Comparison of ENCODE assay signal across 23 mouse cellular contexts in genomic region chr17:13124241-13124640, GRCm38 (mm10). TPM values are rescaled to one million over a fixed set of nuclear protein-coding genes. Genes with fewer than 3 reads are reported as not detected.
DNase-seq lines count a peak whose midpoint lies in the region; ATAC-seq and TF ChIP-seq lines count a peak whose summit lies in the region.
"Not testable (repeated sequence)": the region's sequence is repeated elsewhere in the genome, so short reads cannot be mapped to it uniquely, and the experiment has no call there.
"Had no signal": no experiment of that assay in that cellular context is flagged by ENCODE, and none has a peak within 500 bp of the region (broad histone marks: within the 10 kb centered on the region; RNA-seq: fewer than 3 reads in every experiment).

No protein-coding gene starts in this region.

- not testable (repeated sequence) for ATAC-seq in Patski
- ATAC-seq in hindbrain, embryonic 15.5 days (ENCODE audit: low FRiP score, low read depth) = peak; percentile 46; the same call in 1 of the 2 replicates
- 0 out of 2 replicates have a peak, but pooled peaks have one; percentile 10 for ATAC-seq in kidney, embryonic 16.5 days (ENCODE audit: low FRiP score, low TSS enrichment)
- ATAC-seq in megakaryocyte, adult 5-6 weeks (ENCODE audit: poor library complexity, severe bottlenecking) = 0 out of 2 replicates have a peak, but pooled peaks have one; percentile 37
- peak; percentile 59; the same call in 1 of the 2 replicates for ATAC-seq in midbrain, embryonic 15.5 days (replicated peaks)
- 0 out of 2 replicates have a peak, but pooled peaks have one; percentile 15 for ATAC-seq in neural tube, embryonic 12.5 days (ENCODE audit: low FRiP score, low read depth)

- not testable (repeated sequence) for H3K27me3 ChIP-seq in Patski; hindbrain, embryonic 15.5 days; kidney, embryonic 16.5 days (ENCODE audit: insufficient read depth, low read length); midbrain, embryonic 15.5 days (replicated peaks); neural tube, embryonic 12.5 days (replicated peaks)

- DNase-seq in Patski (ENCODE audit: low read depth, low spot score) = not testable (repeated sequence)
- DNase-seq in heart, adult 11 months = peak; percentile 33

- not testable (repeated sequence) for H3K4me3 ChIP-seq in hindbrain, embryonic 15.5 days; kidney, embryonic 16.5 days (ENCODE audit: low read length); midbrain, embryonic 15.5 days; neural tube, embryonic 12.5 days

- 17% methylated on average over 2 of the region's 3 CpGs for WGBS in hindbrain, embryonic 15.5 days
- 58% methylated on average over 2 of the region's 3 CpGs for WGBS in kidney, embryonic 16.5 days
- 13% methylated on average over 2 of the region's 3 CpGs for WGBS in midbrain, embryonic 15.5 days
- WGBS in neural tube, embryonic 12.5 days = 44% methylated on average over 2 of the region's 3 CpGs

- not testable (repeated sequence) for H3K4me1 ChIP-seq in hindbrain, embryonic 15.5 days (replicated peaks); kidney, embryonic 16.5 days (ENCODE audit: insufficient read depth, low read length); midbrain, embryonic 15.5 days; neural tube, embryonic 12.5 days

- not testable (repeated sequence) for H3K27ac ChIP-seq in hindbrain, embryonic 15.5 days (replicated peaks); kidney, embryonic 16.5 days (ENCODE audit: low read length); midbrain, embryonic 15.5 days; neural tube, embryonic 12.5 days

- POLR2A ChIA-PET in Patski (lab: Charles Lee) = not testable (repeated sequence)

- not testable (repeated sequence) for H3K36me3 ChIP-seq in hindbrain, embryonic 15.5 days; kidney, embryonic 16.5 days (ENCODE audit: insufficient read depth, low read length); midbrain, embryonic 15.5 days (replicated peaks); neural tube, embryonic 12.5 days

- CTCF ChIA-PET in Patski (lab: Charles Lee) = not testable (repeated sequence)

- not testable (repeated sequence) for H3K4me2 ChIP-seq in hindbrain, embryonic 15.5 days; kidney, embryonic 16.5 days (replicated peaks; ENCODE audit: low read depth, low read length); midbrain, embryonic 15.5 days; neural tube, embryonic 12.5 days (replicated peaks)

- TF ChIP-seq CTCF in Patski (IDR thresholded peaks at IDR 0.05) = peak; percentile 59

- in situ Hi-C loops in Patski (cut with MboI; ENCODE audit: low pct_unique_long_range_greater_than_20kb) = not testable (repeated sequence)

- H3K9me3 ChIP-seq in hindbrain, embryonic 15.5 days; kidney, embryonic 16.5 days (ENCODE audit: low read length); midbrain, embryonic 15.5 days; neural tube, embryonic 12.5 days: not testable (repeated sequence)

- not testable (repeated sequence) for H3K9ac ChIP-seq in hindbrain, embryonic 15.5 days; kidney, embryonic 16.5 days (replicated peaks; ENCODE audit: low read length); midbrain, embryonic 15.5 days; neural tube, embryonic 12.5 days

RNA-seq across cellular contexts. Expression of gene Unc93a, which starts 7.4 kb away (rescaled TPM):
- 2.3 TPM for polyA plus RNA-seq in Patski (2021)
- polyA plus RNA-seq in hindbrain, embryonic 15.5 days (2015; fragmentation: Nextera tagmentation; extraction: Ambion mirVana) = 0.08 TPM in 1 of 2 replicates, not detected in the other
- 0.10 TPM in 1 of 2 replicates, not detected in the other for polyA plus RNA-seq in kidney, embryonic 16.5 days (2015; fragmentation: Nextera tagmentation; extraction: Ambion mirVana)
- total RNA-seq in megakaryocyte, adult 5-6 weeks (2015) = not detected in 2 replicates
- 0.29 TPM in 1 of 2 replicates, not detected in the other for total RNA-seq in megakaryocyte, adult 5-6 weeks (2017)
- not detected in 2 replicates for polyA plus RNA-seq in midbrain, embryonic 15.5 days (2015; fragmentation: Nextera tagmentation; extraction: Ambion mirVana)
- not detected in 2 replicates for polyA plus RNA-seq in neural tube, embryonic 12.5 days (2016; fragmentation: Nextera tagmentation; extraction: Ambion mirVana)
- total RNA-seq: gastrocnemius, adult 2 months; gastrocnemius, postnatal 14 days; heart, adult 18-20 months; heart, postnatal 10 days; heart, postnatal 36 days; hindbrain, postnatal 0 days; MEL had no signal
- polyA plus RNA-seq: activated CD4-positive, CD25-positive, alpha-beta regulatory T cell, adult 4 months; embryonic facial prominence, embryonic 11.5 days; embryonic facial prominence, embryonic 14.5 days; forebrain, embryonic 10.5 days; forebrain, embryonic 13.5 days; heart, embryonic 12.5 days; heart, embryonic 15.5 days; hindbrain, embryonic 11.5 days; inflammation-experienced regulatory T-cells, adult 6 months had no signal
